Mouse (Mus musculus): ENCODE data around the gene B4galt3. TPM values are rescaled to one million over a fixed set of nuclear protein-coding genes. Genes with fewer than 3 reads are reported as not detected.

Gene B4galt3
- total and polyA plus RNA-seq, 3 experiments: 16.8 to 33.1 TPM; not detected in 1

DNA sequence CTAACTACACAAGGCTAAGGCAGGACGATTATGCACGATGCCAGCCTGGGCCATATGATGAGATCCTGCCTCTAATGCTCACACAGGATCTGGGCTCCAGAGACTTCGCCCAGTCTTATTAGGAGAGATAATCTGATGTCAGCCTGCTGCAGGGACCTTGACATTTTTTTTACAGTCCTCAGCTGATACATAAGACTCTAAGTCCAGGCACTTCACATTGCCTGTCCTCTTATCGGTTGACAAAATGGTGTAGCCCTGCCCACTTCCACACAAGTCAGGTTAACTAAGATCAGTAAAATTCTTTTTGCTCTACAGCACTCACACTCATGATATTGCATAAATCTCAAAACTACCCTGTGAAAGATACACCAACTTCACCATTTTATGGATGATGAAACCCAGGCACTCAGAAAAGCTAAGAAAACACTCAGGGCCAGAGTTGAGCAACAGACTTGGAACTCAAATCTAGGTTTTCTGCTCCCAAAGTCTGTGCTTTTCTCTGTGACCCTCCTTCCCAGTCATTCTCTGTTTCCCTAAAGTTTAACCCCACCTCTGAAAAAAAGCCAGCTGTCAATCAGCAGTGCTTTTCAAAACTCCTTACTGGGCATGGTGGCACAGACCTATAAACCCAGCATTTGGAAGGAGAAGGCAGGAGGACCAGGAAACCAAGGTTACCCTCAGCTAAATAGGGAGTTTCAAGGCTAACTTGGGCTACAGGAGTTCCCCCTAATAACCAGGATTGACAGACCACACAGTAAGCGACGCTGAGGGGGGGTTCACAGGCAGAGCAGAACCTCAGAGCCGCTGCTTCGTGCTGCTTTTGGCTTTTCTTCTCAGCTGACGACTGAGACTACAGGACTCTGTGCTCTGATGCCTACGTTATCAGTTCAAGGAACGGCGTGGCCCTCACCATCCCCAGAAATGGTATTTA lies 37.1 kb upstream of the B4galt3 start:
- no peak overlapping the region for H3K4me3 ChIP-seq (ENCODE audit: control insufficient read depth in 1 of 2, insufficient read depth in 1 of 2, low read depth in 2 of 2, low read length in 2 of 2)

DNA sequence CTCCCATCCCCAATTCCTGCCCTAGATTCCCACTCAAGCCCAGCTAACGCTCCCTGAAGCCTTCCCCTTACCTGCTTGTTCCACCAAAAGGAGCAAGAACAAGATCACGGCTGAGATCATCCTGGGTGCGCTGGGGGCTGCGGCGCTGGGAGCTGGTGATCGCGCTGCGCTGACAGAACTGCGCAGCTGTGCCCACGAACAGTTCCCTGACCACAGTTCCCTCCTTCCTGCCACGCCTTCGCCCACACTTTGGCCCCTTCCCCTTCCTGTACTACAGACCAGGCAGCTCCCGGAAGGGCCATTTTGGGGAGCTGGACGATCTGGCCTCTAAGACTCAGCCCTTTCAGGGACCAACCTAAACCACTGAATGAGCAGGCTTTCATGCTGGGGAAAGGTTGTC lies 36.0 kb upstream of the B4galt3 start, which contains the start of gene Fcer1g:
Fcer1g (minus strand) TSS at position 240 of the 400 bp plus-strand sequence.
- H3K27ac ChIP-seq (ENCODE audit: control insufficient read depth, low read depth, low read length): peak within 1 kb of the TSS; percentile 55; the same call in 1 of the 2 replicates
- TF ChIP-seq RCOR1 (IDR thresholded peaks at IDR 0.05; ENCODE audit: low read depth, low read length): no peak
- TF ChIP-seq ZMIZ1 (IDR thresholded peaks at IDR 0.05; ENCODE audit: low read depth, low read length): no peak
- no peak for TF ChIP-seq GATA1 (IDR thresholded peaks at IDR 0.05; ENCODE audit: low read depth, low read length)
- no peak for TF ChIP-seq TCF12 (IDR thresholded peaks at IDR 0.05; ENCODE audit: low read depth, low read length)
- no peak for TF ChIP-seq POLR2A (IDR thresholded peaks at IDR 0.05; ENCODE audit: control insufficient read depth in 1 of 2, insufficient read depth in 1 of 2, low read depth in 1 of 2, low read length in 2 of 2, poor library complexity in 1 of 2)
- TF ChIP-seq MXI1 (IDR thresholded peaks at IDR 0.05; ENCODE audit: low read depth, low read length): no peak
- TF ChIP-seq MAFK (IDR thresholded peaks at IDR 0.05; ENCODE audit: borderline replicate concordance, low read depth, low read length): no peak
- no peak for TF ChIP-seq RAD21 (IDR thresholded peaks at IDR 0.05; ENCODE audit: low read depth, low read length)
- TF ChIP-seq MYB (IDR thresholded peaks at IDR 0.05; ENCODE audit: low read depth, low read length): no peak
- no peak for TF ChIP-seq TAL1 (IDR thresholded peaks at IDR 0.05; ENCODE audit: low read length)
- no peak for TF ChIP-seq ZKSCAN1 (IDR thresholded peaks at IDR 0.05; ENCODE audit: low read depth, low read length)
- TF ChIP-seq BHLHE40 (IDR thresholded peaks at IDR 0.05; ENCODE audit: borderline replicate concordance, low read depth, low read length): no peak
- TF ChIP-seq GABPA (IDR thresholded peaks at IDR 0.05; ENCODE audit: low read depth, low read length): no peak
- H3K4me1 ChIP-seq (ENCODE audit: control insufficient read depth in 1 of 2, insufficient read depth in 2 of 2, low read length in 2 of 2): peaks cover 0 to 10% of the 10 kb centered on the region in 2 experiments; a peak in 2 of 4 replicates
- no peak within 1 kb of the TSS for H3K9ac ChIP-seq (ENCODE audit: control insufficient read depth, low read depth, low read length, poor library complexity, severe bottlenecking)
- H3K36me3 ChIP-seq (ENCODE audit: control insufficient read depth in 1 of 2, insufficient read depth in 2 of 2, low read length in 2 of 2): peaks cover 5 to 17% of the 10 kb centered on the region in 2 experiments; a peak in 3 of 4 replicates
- no peaks in the 10 kb centered on the region for H3K27me3 ChIP-seq (ENCODE audit: control insufficient read depth in 1 of 2, insufficient read depth in 2 of 2, low read length in 2 of 2)
- H3K4me3 ChIP-seq (ENCODE audit: control insufficient read depth in 1 of 2, insufficient read depth in 1 of 2, low read depth in 2 of 2, low read length in 2 of 2): no peak within 1 kb of the TSS
- H3K9me3 ChIP-seq (replicated peaks; ENCODE audit: insufficient read depth, low read length): no peaks in the 10 kb centered on the region
- H3K79me2 ChIP-seq (ENCODE audit: control insufficient read depth, insufficient read depth, low read length, poor library complexity): no peaks in the 10 kb centered on the region
- DNase-seq (ENCODE audit: low read depth, low spot score): no peak

More for the DNA sequence above, 37.1 kb upstream of the B4galt3 start:
- DNase-seq (ENCODE audit: low read depth, low spot score): no peak
- TF ChIP-seq ETS1 (IDR thresholded peaks at IDR 0.05; ENCODE audit: low read depth, low read length) (no peak), NELFE (IDR thresholded peaks at IDR 0.05; ENCODE audit: low read depth, low read length) (no peak), BHLHE40 (IDR thresholded peaks at IDR 0.05; ENCODE audit: borderline replicate concordance, low read depth, low read length) (no peak), ELF1 (IDR thresholded peaks at IDR 0.05; ENCODE audit: low read depth, low read length) (no peak), ZMIZ1 (IDR thresholded peaks at IDR 0.05; ENCODE audit: low read depth, low read length) (no peak), MAX (IDR thresholded peaks at IDR 0.05; ENCODE audit: low read length) (no peak), GABPA (IDR thresholded peaks at IDR 0.05; ENCODE audit: low read depth, low read length) (no peak), RAD21 (IDR thresholded peaks at IDR 0.05; ENCODE audit: low read depth, low read length) (no peak), MAFK (IDR thresholded peaks at IDR 0.05; ENCODE audit: borderline replicate concordance, low read depth, low read length) (no peak), MEF2A (IDR thresholded peaks at IDR 0.05; ENCODE audit: extremely low read depth, insufficient replicate concordance, low read depth, low read length, poor library complexity, severe bottlenecking) (no peak), USF1 (IDR thresholded peaks at IDR 0.05; ENCODE audit: low read depth, low read length) (no peak), POLR2A (IDR thresholded peaks at IDR 0.05; ENCODE audit: control insufficient read depth in 1 of 2, insufficient read depth in 1 of 2, low read depth in 1 of 2, low read length in 2 of 2, poor library complexity in 1 of 2) (no peak), TBP (IDR thresholded peaks at IDR 0.05; ENCODE audit: low read depth, low read length) (no peak), TAL1 (IDR thresholded peaks at IDR 0.05; ENCODE audit: low read length) (no peak), E2F4 (IDR thresholded peaks at IDR 0.05; ENCODE audit: borderline replicate concordance, low read depth, low read length) (no peak), UBTF (IDR thresholded peaks at IDR 0.05; ENCODE audit: borderline replicate concordance, insufficient read depth, low read depth, low read length) (no peak)
- H3K27me3 ChIP-seq (ENCODE audit: control insufficient read depth in 1 of 2, insufficient read depth in 2 of 2, low read length in 2 of 2): no peaks in the 10 kb centered on the region
- H3K79me2 ChIP-seq (ENCODE audit: control insufficient read depth, insufficient read depth, low read length, poor library complexity): no peaks in the 10 kb centered on the region
- H3K27ac ChIP-seq (ENCODE audit: control insufficient read depth, low read depth, low read length): no peak overlapping the region
- no peaks in the 10 kb centered on the region for H3K9me3 ChIP-seq (replicated peaks; ENCODE audit: insufficient read depth, low read length)
- H3K9ac ChIP-seq (ENCODE audit: control insufficient read depth, low read depth, low read length, poor library complexity, severe bottlenecking): no peak overlapping the region
- H3K36me3 ChIP-seq (ENCODE audit: control insufficient read depth in 1 of 2, insufficient read depth in 2 of 2, low read length in 2 of 2): peaks cover 3 to 17% of the 10 kb centered on the region in 2 experiments; a peak in 3 of 4 replicates
- H3K4me1 ChIP-seq (ENCODE audit: control insufficient read depth in 1 of 2, insufficient read depth in 2 of 2, low read length in 2 of 2): peaks cover 0 to 10% of the 10 kb centered on the region in 2 experiments; a peak in 2 of 4 replicates
